Mouse (Mus musculus): Measurements from ENCODE around the gene Gpr157. TPM values are rescaled to one million over a fixed set of nuclear protein-coding genes. Genes with fewer than 3 reads are reported as not detected.

Gene Gpr157
- polyA plus RNA-seq, 1 experiment from 2014 or later: 2.1 TPM

DNA sequence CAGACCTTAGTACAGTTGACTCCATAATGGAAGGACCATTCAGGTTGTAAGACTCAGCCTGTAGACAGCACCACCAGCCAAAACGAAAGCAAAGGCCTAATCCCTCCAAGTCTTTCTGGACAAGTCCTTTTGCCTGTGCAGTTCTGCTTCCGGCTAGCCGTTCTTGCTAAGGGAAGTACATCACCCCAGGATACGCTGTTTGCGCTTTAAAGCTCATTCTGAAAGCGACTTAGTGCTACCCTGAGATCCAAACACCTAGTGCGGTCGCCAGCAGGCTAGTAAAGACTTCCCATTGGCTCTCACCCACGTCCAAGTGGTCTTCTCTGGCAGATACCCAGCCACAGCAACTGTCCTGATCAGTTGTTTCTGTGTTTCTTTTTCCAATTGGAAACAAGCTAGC lies 23.2 kb downstream of the Gpr157 start:
- Histone ChIP-seq H3K9me3 (replicated peaks) (no peaks in the 10 kb centered on the region), H3K4me3 (no peak overlapping the region), H3K4me2 (no peak overlapping the region), H3K36me3 (no peaks in the 10 kb centered on the region), H3K4me1 (replicated peaks) (peaks cover 19% of the 10 kb centered on the region), H3K9ac (no peak overlapping the region), H3K27me3 (replicated peaks) (no peaks in the 10 kb centered on the region), H3K27ac (ENCODE audit: poor library complexity, severe bottlenecking) (no peak overlapping the region)
- WGBS: 79% methylated on average over 9 of the region's 9 CpGs
- ATAC-seq (ENCODE audit: insufficient number of reproducible peaks, low FRiP score): no peak

DNA sequence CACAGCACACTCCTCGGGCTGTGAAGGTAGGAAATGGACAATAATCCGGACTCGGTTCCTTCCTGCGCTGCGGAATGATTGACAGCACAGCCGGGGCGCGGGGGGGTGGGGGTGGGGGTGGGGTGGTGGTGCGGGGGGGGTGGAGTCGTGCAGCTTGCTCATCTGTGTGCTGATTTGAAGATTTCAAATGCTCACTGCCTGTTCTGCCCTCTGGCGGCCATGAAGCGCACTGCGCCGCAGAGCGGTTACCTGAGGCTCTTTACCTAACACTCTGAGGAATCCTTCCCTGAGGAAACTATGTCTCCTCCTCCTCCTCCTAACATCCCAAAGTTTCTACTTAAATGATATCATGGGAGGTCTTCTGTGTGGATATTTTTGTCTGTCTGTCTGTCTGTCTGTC lies 25.7 kb downstream of the Gpr157 start:
- Histone ChIP-seq H3K27me3 (replicated peaks) (no peaks in the 10 kb centered on the region), H3K36me3 (no peaks in the 10 kb centered on the region), H3K4me1 (replicated peaks) (peaks cover 8% of the 10 kb centered on the region), H3K4me3 (no peak overlapping the region), H3K4me2 (peak overlapping the region; percentile 41), H3K27ac (ENCODE audit: poor library complexity, severe bottlenecking) (no peak overlapping the region), H3K9me3 (replicated peaks) (no peaks in the 10 kb centered on the region), H3K9ac (no peak overlapping the region)
- ATAC-seq (ENCODE audit: insufficient number of reproducible peaks, low FRiP score): no peak
- 8% methylated on average over 15 of the region's 15 CpGs for WGBS

DNA sequence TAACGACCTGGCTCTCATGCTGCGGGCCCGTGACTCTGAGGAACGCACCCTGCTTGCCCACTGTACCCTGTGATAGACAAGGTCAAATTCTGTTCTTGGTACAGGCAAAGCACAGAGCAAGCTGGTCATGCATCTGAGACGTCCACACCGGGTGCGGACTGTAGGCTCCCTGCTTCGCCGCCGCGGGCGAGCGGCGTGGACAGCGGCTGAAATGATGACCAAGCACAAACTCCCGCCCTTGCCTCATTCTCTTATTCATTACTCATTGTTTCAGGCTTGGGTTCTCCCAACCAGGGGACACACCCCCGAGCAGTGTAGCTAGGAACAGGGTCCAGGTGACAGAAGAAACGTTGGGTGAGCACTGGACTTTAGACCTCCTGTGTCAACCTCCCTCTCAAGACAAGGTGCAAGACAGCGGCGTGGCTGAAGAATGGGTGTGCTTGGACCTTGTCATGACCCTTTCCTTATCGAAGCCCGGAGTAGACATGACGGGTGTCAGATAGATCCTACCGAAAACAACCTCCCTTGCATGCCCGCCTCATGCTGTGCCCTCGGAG lies 27.4 kb downstream of the Gpr157 start:
- H3K4me3 ChIP-seq: no peak overlapping the region
- no peaks in the 10 kb centered on the region for H3K27me3 ChIP-seq (replicated peaks)
- ATAC-seq (ENCODE audit: insufficient number of reproducible peaks, low FRiP score): no peak
- no peak overlapping the region for H3K4me2 ChIP-seq
- peaks cover 13% of the 10 kb centered on the region for H3K4me1 ChIP-seq (replicated peaks)
- H3K36me3 ChIP-seq: no peaks in the 10 kb centered on the region
- H3K27ac ChIP-seq (ENCODE audit: poor library complexity, severe bottlenecking): no peak overlapping the region
- H3K9ac ChIP-seq: no peak overlapping the region
- H3K9me3 ChIP-seq (replicated peaks): no peaks in the 10 kb centered on the region
- WGBS: 80% methylated on average over 26 of the region's 26 CpGs

DNA sequence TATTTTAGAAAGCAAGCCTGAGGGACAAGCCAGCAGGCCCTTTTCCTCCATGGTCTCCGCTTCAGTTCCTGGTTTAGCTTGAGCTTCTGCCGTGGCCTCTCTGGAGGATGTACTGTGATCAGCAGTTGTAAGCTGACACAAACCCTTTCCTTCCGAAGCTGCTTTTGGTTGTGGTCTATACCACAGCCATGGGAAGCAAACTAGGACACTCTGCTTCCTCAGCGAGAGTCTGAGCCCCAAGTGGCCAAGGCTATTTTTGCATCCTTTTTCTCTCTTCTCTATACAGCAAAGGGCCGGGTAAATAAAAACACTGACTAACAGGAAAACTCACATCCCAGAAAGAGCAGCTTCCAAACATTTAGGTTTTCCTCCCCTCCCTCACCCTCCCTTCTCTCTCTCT lies 30.1 kb downstream of the Gpr157 start:
- WGBS: 38% methylated on average over 5 of the region's 5 CpGs
- ATAC-seq (ENCODE audit: insufficient number of reproducible peaks, low FRiP score): no peak
- H3K9me3 ChIP-seq (replicated peaks): no peaks in the 10 kb centered on the region

DNA sequence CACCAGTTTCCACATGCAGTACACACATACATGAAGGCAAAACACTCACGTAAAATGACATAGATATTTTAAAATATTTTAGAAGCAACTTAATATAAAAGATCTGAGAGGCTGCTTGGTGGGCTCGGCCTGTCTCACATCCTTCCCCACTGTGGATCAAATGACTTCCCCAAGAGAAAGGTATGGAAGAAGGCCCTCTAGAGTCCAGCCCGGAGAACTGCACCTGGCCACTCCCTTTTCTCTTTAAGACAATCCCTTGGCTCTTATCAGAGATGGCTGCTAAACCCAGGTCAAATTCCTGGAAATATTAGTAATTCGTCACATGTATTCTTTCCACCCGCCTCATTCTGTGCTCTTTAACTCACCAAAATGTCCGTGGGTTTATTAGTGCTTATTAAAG lies 31.0 kb downstream of the Gpr157 start:
- Histone ChIP-seq H3K4me3 (no peak overlapping the region), H3K36me3 (no peaks in the 10 kb centered on the region), H3K4me1 (replicated peaks) (peaks cover 19% of the 10 kb centered on the region), H3K27me3 (replicated peaks) (no peaks in the 10 kb centered on the region), H3K9me3 (replicated peaks) (no peaks in the 10 kb centered on the region), H3K4me2 (no peak overlapping the region), H3K9ac (no peak overlapping the region), H3K27ac (ENCODE audit: poor library complexity, severe bottlenecking) (no peak overlapping the region)
- WGBS: 63% methylated on average over 6 of the region's 6 CpGs
- no peak for ATAC-seq (ENCODE audit: insufficient number of reproducible peaks, low FRiP score)

More for the DNA sequence above, 30.1 kb downstream of the Gpr157 start:
- Histone ChIP-seq H3K36me3 (no peaks in the 10 kb centered on the region), H3K9ac (no peak overlapping the region), H3K4me2 (no peak overlapping the region), H3K4me3 (no peak overlapping the region), H3K4me1 (replicated peaks) (peaks cover 17% of the 10 kb centered on the region), H3K27ac (ENCODE audit: poor library complexity, severe bottlenecking) (no peak overlapping the region), H3K27me3 (replicated peaks) (no peaks in the 10 kb centered on the region)

DNA sequence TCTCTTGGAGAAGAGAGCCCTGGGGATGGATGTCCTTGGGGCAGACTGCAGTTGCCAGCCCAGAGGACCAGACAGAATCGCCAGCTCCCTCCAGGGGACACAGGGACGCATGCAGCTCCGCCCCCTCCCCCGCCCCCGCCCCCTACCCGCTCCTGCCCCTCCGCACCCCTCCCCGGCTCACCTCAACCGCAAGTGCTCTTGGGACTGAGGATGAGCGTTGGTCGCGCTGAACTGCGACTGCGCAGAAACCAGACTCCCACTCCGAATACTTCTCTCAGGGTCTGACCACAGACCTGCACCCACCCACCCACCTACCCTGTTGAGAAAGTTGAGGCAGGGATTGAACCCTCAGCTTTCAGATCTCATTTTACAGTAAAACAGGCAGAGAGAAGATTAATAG lies 31.9 kb downstream of the Gpr157 start, which contains the start of gene Slc2a5:
Gene Slc2a5 (plus strand): TSS at position 229 of the 400 bp plus-strand sequence.
- no peak within 1 kb of the TSS for H3K9ac ChIP-seq

DNA sequence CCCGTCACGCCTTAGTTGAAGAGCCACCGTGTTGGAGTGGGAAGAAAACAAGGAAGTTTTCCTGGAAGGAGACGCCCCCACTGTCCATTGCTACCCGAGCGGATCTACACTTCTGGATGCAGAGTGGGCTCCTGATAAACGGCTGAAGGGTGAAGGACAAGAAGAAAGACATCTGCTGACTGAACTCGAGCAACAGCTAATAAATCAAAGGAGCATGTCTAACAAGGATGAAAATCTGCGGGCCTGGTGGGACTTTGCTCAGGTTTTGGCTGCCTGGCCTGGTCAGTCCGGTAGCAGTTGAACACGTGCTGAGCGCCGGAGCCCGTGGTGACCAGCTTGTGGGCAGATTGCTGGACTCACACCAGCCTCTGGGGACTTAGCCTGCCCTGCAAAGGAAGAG lies 32.5 kb downstream of the Gpr157 start:
- Histone ChIP-seq H3K4me3 (no peak overlapping the region; the same call in 1 of the 2 replicates), H3K27ac (ENCODE audit: poor library complexity, severe bottlenecking) (no peak overlapping the region), H3K27me3 (replicated peaks) (no peaks in the 10 kb centered on the region), H3K36me3 (no peaks in the 10 kb centered on the region), H3K4me2 (peak overlapping the region; percentile 56), H3K9me3 (replicated peaks) (no peaks in the 10 kb centered on the region), H3K9ac (no peak overlapping the region), H3K4me1 (replicated peaks) (peaks cover 19% of the 10 kb centered on the region)
- ATAC-seq (ENCODE audit: insufficient number of reproducible peaks, low FRiP score): no peak
- 56% methylated on average over 14 of the region's 14 CpGs for WGBS

More for the DNA sequence above, 31.9 kb downstream of the Gpr157 start, which contains the start of gene Slc2a5:
- no peaks in the 10 kb centered on the region for H3K36me3 ChIP-seq
- WGBS: 12% methylated on average over 15 of the region's 15 CpGs
- no peaks in the 10 kb centered on the region for H3K9me3 ChIP-seq (replicated peaks)
- peak within 1 kb of the TSS; percentile 4; the same call in 1 of the 2 replicates for H3K27ac ChIP-seq (ENCODE audit: poor library complexity, severe bottlenecking)
- peak within 1 kb of the TSS; percentile 21 for H3K4me3 ChIP-seq
- peaks cover 19% of the 10 kb centered on the region for H3K4me1 ChIP-seq (replicated peaks)
- no peaks in the 10 kb centered on the region for H3K27me3 ChIP-seq (replicated peaks)
- ATAC-seq (ENCODE audit: insufficient number of reproducible peaks, low FRiP score): no peak
- peak within 1 kb of the TSS; percentile 56 for H3K4me2 ChIP-seq

DNA sequence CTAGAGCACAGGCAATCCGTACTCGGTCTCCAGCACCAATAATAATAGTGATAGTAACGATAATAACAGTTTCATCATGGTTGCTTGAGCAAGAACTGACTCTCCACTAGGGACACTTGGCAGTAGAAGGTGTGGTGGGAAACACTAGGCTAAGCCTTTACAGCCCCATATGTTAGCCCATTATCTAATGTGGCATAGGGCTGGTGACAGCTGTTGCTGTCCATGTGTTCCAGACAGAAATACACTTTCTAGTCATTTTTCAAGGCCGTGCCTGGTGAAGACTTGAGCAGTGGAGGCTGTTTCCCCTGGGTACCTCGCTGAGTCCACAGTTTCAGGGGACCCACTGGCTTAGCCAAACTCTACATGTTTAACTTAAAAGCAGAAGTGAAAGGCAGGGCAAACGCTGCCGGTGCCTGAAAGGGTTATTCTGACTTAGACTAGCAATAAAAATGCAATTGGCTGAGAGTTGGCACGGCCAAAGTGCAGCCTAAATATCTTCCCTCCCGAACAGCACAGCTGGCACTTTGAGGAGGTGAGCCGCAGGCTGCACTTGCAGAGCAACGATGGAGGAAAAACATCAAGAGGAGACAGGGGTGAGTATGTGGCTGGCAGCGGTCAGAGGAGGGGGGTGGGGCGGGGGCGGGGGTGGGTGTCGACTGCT lies 33.1 kb downstream of the Gpr157 start:
- H3K27ac ChIP-seq (ENCODE audit: poor library complexity, severe bottlenecking): no peak overlapping the region

DNA sequence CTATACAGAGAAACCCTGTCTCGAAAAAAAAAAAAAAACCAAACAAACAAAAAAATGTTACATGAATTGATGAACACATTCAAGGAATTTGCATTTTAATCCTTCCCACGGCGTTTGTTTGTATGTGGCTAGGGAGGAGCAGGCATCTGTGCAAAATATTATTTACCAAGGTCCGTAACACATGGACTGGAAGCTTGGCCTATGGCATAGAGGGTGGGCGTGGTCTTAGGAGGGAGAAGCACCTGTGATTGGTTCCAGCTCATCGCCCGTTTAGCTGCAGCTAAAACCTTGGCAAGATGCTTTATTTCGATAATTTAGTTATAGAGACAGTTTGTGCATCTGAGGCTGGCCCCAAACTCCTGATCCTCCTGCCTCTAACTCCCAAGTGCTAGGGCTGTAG lies 34.3 kb downstream of the Gpr157 start:
- no peak overlapping the region for H3K9ac ChIP-seq
- no peak for ATAC-seq (ENCODE audit: insufficient number of reproducible peaks, low FRiP score)
- no peak overlapping the region for H3K4me3 ChIP-seq
- H3K36me3 ChIP-seq: no peaks in the 10 kb centered on the region
- 67% methylated on average over 8 of the region's 8 CpGs for WGBS
- H3K4me1 ChIP-seq (replicated peaks): peaks cover 19% of the 10 kb centered on the region
- no peaks in the 10 kb centered on the region; the same call in 1 of the 2 replicates for H3K27me3 ChIP-seq (replicated peaks)
- H3K4me2 ChIP-seq: no peak overlapping the region
- no peak overlapping the region for H3K27ac ChIP-seq (ENCODE audit: poor library complexity, severe bottlenecking)
- no peaks in the 10 kb centered on the region for H3K9me3 ChIP-seq (replicated peaks)

More for the DNA sequence above, 33.1 kb downstream of the Gpr157 start:
- Histone ChIP-seq H3K4me3 (no peak overlapping the region), H3K4me2 (no peak overlapping the region), H3K9me3 (replicated peaks) (no peaks in the 10 kb centered on the region), H3K27me3 (replicated peaks) (no peaks in the 10 kb centered on the region), H3K9ac (no peak overlapping the region), H3K4me1 (replicated peaks) (peaks cover 19% of the 10 kb centered on the region), H3K36me3 (no peaks in the 10 kb centered on the region)
- no peak for ATAC-seq (ENCODE audit: insufficient number of reproducible peaks, low FRiP score)
- WGBS: 46% methylated on average over 13 of the region's 15 CpGs

DNA sequence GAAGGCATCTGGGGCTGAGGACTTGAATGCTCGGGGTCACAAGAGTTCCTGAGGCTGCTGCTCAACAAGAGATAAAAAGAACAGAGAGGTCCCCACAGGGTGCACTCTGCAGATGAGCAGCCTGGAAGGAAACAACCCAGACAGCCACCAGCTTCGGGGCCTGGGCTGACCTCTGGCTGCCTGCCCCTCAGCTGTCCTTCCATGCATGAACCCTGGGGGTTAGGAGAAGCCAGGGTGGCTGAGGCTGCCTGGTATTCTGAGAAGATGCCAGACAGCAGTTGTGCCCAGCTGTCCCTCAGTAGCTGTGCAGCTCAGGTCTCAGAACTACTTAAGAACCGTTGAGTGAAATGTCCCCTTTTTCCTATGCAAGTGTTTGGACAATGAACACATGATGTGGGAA lies 35.3 kb downstream of the Gpr157 start:
- 28% methylated on average over 3 of the region's 3 CpGs for WGBS

DNA sequence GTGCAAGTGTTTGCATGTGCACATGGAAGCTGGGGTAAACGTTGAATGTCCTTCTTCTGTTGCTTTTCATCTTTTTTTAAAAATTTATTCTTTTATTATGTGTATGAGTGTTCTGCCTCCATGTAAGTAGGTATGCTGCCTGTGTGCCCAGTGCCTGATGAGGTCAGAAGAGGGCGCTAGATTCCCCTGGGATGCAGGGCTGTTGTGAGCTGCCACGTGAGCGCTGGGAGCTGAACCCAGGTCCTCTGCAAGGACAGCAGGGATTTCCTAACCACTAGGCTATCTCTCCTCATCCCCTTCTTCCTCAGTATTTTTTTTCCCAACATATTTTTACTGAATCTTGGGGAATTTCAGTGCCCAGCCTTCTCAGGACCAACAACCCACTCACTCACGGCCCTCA lies 39.2 kb downstream of the Gpr157 start:
- H3K36me3 ChIP-seq: no peaks in the 10 kb centered on the region
- 90% methylated on average over 5 of the region's 5 CpGs for WGBS
- no peak overlapping the region for H3K9ac ChIP-seq
- H3K4me2 ChIP-seq: no peak overlapping the region
- H3K27me3 ChIP-seq (replicated peaks): no peaks in the 10 kb centered on the region; the same call in 1 of the 2 replicates
- peaks cover 14% of the 10 kb centered on the region for H3K4me1 ChIP-seq (replicated peaks)
- no peak overlapping the region for H3K27ac ChIP-seq (ENCODE audit: poor library complexity, severe bottlenecking)
- no peak for ATAC-seq (ENCODE audit: insufficient number of reproducible peaks, low FRiP score)
- H3K4me3 ChIP-seq: no peak overlapping the region
- no peaks in the 10 kb centered on the region for H3K9me3 ChIP-seq (replicated peaks)

More for the DNA sequence above, 35.3 kb downstream of the Gpr157 start:
- no peak overlapping the region for H3K4me3 ChIP-seq
- H3K9ac ChIP-seq: no peak overlapping the region
- no peak for ATAC-seq (ENCODE audit: insufficient number of reproducible peaks, low FRiP score)
- no peak overlapping the region for H3K4me2 ChIP-seq
- no peak overlapping the region for H3K27ac ChIP-seq (ENCODE audit: poor library complexity, severe bottlenecking)
- H3K4me1 ChIP-seq (replicated peaks): peaks cover 19% of the 10 kb centered on the region
- H3K9me3 ChIP-seq (replicated peaks): no peaks in the 10 kb centered on the region
- no peaks in the 10 kb centered on the region for H3K36me3 ChIP-seq
- H3K27me3 ChIP-seq (replicated peaks): no peaks in the 10 kb centered on the region; the same call in 1 of the 2 replicates

Data from heart, embryonic 12.5 days (tissue).